Mouse (Mus musculus): Measurements from ENCODE around the gene Tmem182.

GRCm38 (mm10) chr1:40887673-40888072, 82.3 kb downstream of the Tmem182 start:
- no peak for TF ChIP-seq CTCF (IDR thresholded peaks at IDR 0.05; ENCODE audit: low read depth, low read length)
- no peak for TF ChIP-seq POLR2A (IDR thresholded peaks at IDR 0.05; ENCODE audit: extremely low read depth, insufficient read depth, low read length)

All from liver, adult 2 months (tissue).